Mouse (Mus musculus) liver, postnatal 0 days (tissue): Measurements from ENCODE around the gene Cacng6. TPM values are rescaled to one million over a fixed set of nuclear protein-coding genes. Genes with fewer than 3 reads are reported as not detected.

Experiments
- ATAC-seq: fragments of 200-750 bp; cut with Nextera tagmentation; 2 replicates; pipeline ENCODE4 v1.8.0; 2017; ENCODE audit warnings: mild to moderate bottlenecking, moderate library complexity
- DNase-seq: peaks from one replicate; pipeline ENCODE4 v3.0.0-alpha.2; 2016
- H3K27ac ChIP-seq: fragments of 300-500 bp; sonication (generic); 2 replicates; pipeline ENCODE4 v1.5.1; 2014; ENCODE audit warnings: antibody characterized with exemption, moderate library complexity, mild to moderate bottlenecking, low read depth
- H3K27me3 ChIP-seq: fragments of 300-500 bp; sonication (generic); 2 replicates; pipeline ENCODE4 v1.6.1; 2014; ENCODE audit warnings: low read length, control low read depth, mixed read lengths; ENCODE audit not compliant: insufficient read depth
- H3K36me3 ChIP-seq: fragments of 300-500 bp; sonication (generic); replicated peaks from 2 replicates; pipeline ENCODE4 v1.6.1; 2014; ENCODE audit warnings: mild to moderate bottlenecking, control low read depth, low read length, moderate library complexity, mixed read lengths; ENCODE audit not compliant: insufficient read depth
- H3K4me1 ChIP-seq: fragments of 300-500 bp; sonication (generic); 2 replicates; pipeline ENCODE4 v1.6.1; 2014; ENCODE audit warnings: antibody characterized with exemption, mild to moderate bottlenecking, control low read depth; ENCODE audit not compliant: insufficient read depth
- H3K4me2 ChIP-seq: fragments of 300-500 bp; sonication (generic); 2 replicates; pipeline ENCODE4 v1.6.1; 2014; ENCODE audit warnings: low read depth, mild to moderate bottlenecking, low read length, moderate library complexity, mixed read lengths
- H3K4me3 ChIP-seq: fragments of 300-500 bp; sonication (generic); 2 replicates; pipeline ENCODE4 v1.5.1; 2014; ENCODE audit warnings: low read depth, low read length
- H3K9ac ChIP-seq: fragments of 300-500 bp; sonication (generic); replicated peaks from 2 replicates; pipeline ENCODE4 v1.6.1; 2014; ENCODE audit warnings: mild to moderate bottlenecking, moderate library complexity
- H3K9me3 ChIP-seq: fragments of 300-500 bp; sonication (generic); 2 replicates; pipeline ENCODE4 v1.6.1; 2016; ENCODE audit warnings: mild to moderate bottlenecking, control low read depth, low read length, mixed read lengths
- CTCF ChIP-seq: sonication (generic); IDR thresholded peaks from 2 replicates; pipeline ENCODE4 v1.5.1; 2016; ENCODE audit warnings: antibody characterized with exemption, low read depth
- EP300 ChIP-seq: IDR thresholded peaks from 2 replicates; pipeline ENCODE4 v1.6.1; 2016; ENCODE audit warnings: antibody characterized with exemption, low read depth, mild to moderate bottlenecking
- WGBS: fragments of 180-500 bp; shearing (Covaris S2); extraction: QIAGEN DNeasy Blood & Tissue Kit; methylation state at CpG from one replicate; pipeline ENCODE4 v1.1.7; 2014; ENCODE audit not compliant: insufficient replicate concordance; 5-methylcytosine and 5-hydroxymethylcytosine counted together
- polyA plus RNA-seq: library from polyadenylated mRNA; unstranded; fragments of >200 nt; fragmentation: Nextera tagmentation; extraction: Ambion mirVana; gene quantifications from 2 replicates; pipeline ENCODE4 v1.2.1, GENCODE M21; 2015

The Cacng6 gene
- polyA plus RNA-seq, 1 experiment from 2014 or later = not detected

GRCm38 (mm10) chr7:3388885-3389284, 35.1 kb upstream of the Cacng6 start:
- ATAC-seq (no peak), DNase-seq (no peak)
- H3K4me3 ChIP-seq = no peak overlapping the region
- no peak for TF ChIP-seq EP300
- TF ChIP-seq CTCF = no peak
- no peak overlapping the region for H3K9ac ChIP-seq
- no peak overlapping the region for H3K27ac ChIP-seq
- 27% methylated on average over 6 of the region's 6 CpGs for WGBS
- no peaks in the 10 kb centered on the region for H3K36me3 ChIP-seq
- H3K9me3 ChIP-seq = no peaks in the 10 kb centered on the region
- H3K4me1 ChIP-seq = no peaks in the 10 kb centered on the region
- H3K27me3 ChIP-seq = 0 out of 2 replicates have a peak, but pooled peaks cover 10% of the 10 kb centered on the region
- H3K4me2 ChIP-seq = no peak overlapping the region

- TF ChIP-seq EP300 = no peak
- no peak for TF ChIP-seq CTCF
- Histone ChIP-seq H3K4me2 (no peak overlapping the region), H3K9ac (no peak overlapping the region), H3K27ac (no peak overlapping the region), H3K4me1 (no peaks in the 10 kb centered on the region), H3K9me3 (no peaks in the 10 kb centered on the region), H3K27me3 (0 out of 2 replicates have a peak, but pooled peaks cover 10% of the 10 kb centered on the region), H3K4me3 (no peak overlapping the region), H3K36me3 (no peaks in the 10 kb centered on the region)
- ATAC-seq (no peak), DNase-seq (peak; percentile 18)
- WGBS = 2% methylated on average over 17 of the region's 17 CpGs
Measured at GRCm38 (mm10) chr7:3389444-3390412, 34.3 kb upstream of the Cacng6 start.

- Histone ChIP-seq H3K36me3 (no peaks in the 10 kb centered on the region), H3K27ac (no peak within 1 kb of the TSS), H3K27me3 (0 out of 2 replicates have a peak, but pooled peaks cover 10% of the 10 kb centered on the region), H3K4me1 (no peaks in the 10 kb centered on the region), H3K4me3 (no peak within 1 kb of the TSS), H3K9me3 (no peaks in the 10 kb centered on the region), H3K9ac (no peak within 1 kb of the TSS), H3K4me2 (no peak within 1 kb of the TSS)
- TF ChIP-seq CTCF (no peak), EP300 (no peak)
- DNase-seq = no peak
- WGBS = 3% methylated on average over 7 of the region's 7 CpGs
- no peak for ATAC-seq
Measured at GRCm38 (mm10) chr7:3390413-3391080, 33.4 kb upstream of the Cacng6 start, which contains the start of gene Cacng8. Gene Cacng8 (plus strand): TSS chr7:3390683.

- Histone ChIP-seq H3K9ac (no peak overlapping the region), H3K36me3 (no peaks in the 10 kb centered on the region), H3K27me3 (0 out of 2 replicates have a peak, but pooled peaks cover 10% of the 10 kb centered on the region), H3K4me2 (no peak overlapping the region), H3K4me1 (no peaks in the 10 kb centered on the region), H3K4me3 (no peak overlapping the region), H3K9me3 (no peaks in the 10 kb centered on the region), H3K27ac (no peak overlapping the region)
- no peak for DNase-seq
- no peak for TF ChIP-seq EP300
- no peak for TF ChIP-seq CTCF
- WGBS = 11% methylated on average over 12 of the region's 12 CpGs
- ATAC-seq = no peak
Measured at GRCm38 (mm10) chr7:3391081-3391451, 32.9 kb upstream of the Cacng6 start.

GRCm38 (mm10) chr7:3391809-3392208, 32.2 kb upstream of the Cacng6 start:
- TF ChIP-seq EP300 (no peak), CTCF (no peak)
- no peaks in the 10 kb centered on the region for H3K36me3 ChIP-seq
- no peak overlapping the region for H3K4me3 ChIP-seq
- WGBS = 32% methylated on average over 4 of the region's 4 CpGs
- H3K27ac ChIP-seq = no peak overlapping the region
- ATAC-seq (no peak), DNase-seq (no peak)
- no peak overlapping the region for H3K9ac ChIP-seq
- H3K4me2 ChIP-seq = no peak overlapping the region
- 0 out of 2 replicates have a peak, but pooled peaks cover 10% of the 10 kb centered on the region for H3K27me3 ChIP-seq
- H3K9me3 ChIP-seq = no peaks in the 10 kb centered on the region
- no peaks in the 10 kb centered on the region for H3K4me1 ChIP-seq

- Histone ChIP-seq H3K4me2 (no peak overlapping the region), H3K9ac (no peak overlapping the region), H3K4me1 (no peaks in the 10 kb centered on the region), H3K4me3 (no peak overlapping the region), H3K27me3 (no peaks in the 10 kb centered on the region), H3K27ac (no peak overlapping the region), H3K36me3 (no peaks in the 10 kb centered on the region), H3K9me3 (no peaks in the 10 kb centered on the region)
- TF ChIP-seq EP300 = no peak
- TF ChIP-seq CTCF = no peak
- WGBS = 74% methylated on average over 10 of the region's 10 CpGs
- DNase-seq = no peak
- no peak for ATAC-seq
Measured at GRCm38 (mm10) chr7:3397355-3397754, 26.6 kb upstream of the Cacng6 start.
